Mouse (Mus musculus): ENCODE measurements around the gene Thumpd3.

Gene Thumpd3

DNA sequence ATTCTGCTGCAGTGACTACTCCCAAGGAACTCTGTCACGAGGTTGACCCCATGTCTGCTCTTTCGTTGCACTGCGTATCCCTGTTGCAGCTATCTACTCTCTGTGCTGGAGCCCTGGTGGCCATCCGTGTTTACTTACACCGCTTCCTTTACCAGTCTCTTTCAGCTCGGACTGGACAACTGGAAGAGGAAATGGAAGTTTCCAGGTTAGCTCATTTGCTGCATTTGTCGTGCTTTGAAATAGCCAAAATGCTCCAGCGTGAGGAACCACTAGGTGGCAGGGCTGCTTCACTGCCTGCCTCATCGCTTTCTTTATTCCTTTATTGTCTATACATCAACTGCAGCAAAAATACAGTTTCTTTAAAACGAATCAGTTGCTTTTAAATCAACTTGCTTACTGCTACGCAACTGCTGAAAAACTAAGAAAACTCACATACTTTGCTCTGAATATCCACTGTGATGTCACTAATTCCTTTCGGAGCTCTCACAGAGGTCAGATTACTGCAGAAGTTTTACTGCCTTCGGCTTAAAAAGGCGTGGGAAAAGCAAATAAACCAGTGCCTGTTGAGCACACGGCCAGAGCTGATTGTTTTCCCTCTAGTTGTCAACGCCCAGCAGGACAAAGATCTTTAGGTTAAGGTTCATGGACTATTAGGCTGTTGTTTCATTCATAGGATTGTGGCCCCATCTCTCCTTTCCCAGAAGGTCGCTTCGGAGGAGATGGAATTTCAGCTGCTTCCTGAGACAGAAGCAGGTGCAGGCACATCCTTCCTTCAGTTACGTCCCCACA is 7.9 kb upstream of the Thumpd3 start:
- peak; percentile 58 to 77 for DNase-seq (ENCODE audit: low spot score in 2 of 2)

DNA sequence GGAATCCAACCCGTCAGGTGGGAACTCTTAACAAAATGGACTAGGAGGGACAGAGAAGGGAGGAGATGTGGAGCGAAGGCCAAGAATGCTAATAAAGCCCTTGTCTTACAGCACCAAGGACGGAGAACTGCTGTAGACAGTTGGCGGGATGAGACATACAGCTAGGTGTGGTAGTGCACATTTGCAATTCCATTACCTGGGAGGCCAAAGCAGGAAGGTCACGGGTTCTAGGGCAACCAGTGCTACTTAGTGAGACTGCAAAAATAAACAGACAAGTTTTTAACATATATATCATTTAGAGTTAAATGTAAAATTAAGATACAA is 7.3 kb upstream of the Thumpd3 start:
- DNase-seq (ENCODE audit: low spot score in 2 of 2) = no peak

DNA sequence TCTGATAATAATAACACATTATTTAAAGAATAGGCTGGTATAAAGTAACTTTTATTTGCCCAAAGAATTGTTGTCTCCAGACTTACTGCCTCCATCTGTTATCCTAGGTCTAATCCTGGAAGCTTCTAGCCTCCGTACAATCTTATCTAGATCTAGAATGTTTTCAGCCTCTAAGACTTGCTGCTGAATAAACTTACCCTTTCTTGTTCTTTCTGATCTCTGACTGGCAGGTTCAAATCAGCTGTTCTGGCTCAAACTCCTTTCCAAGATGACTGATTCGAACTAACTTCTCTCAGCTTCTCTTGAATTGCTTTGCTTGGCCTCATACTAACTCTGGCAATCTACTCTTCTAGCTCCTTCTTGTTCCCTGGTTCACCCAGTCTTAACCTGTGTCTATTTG is 5.7 kb upstream of the Thumpd3 start:
- DNase-seq (ENCODE audit: low spot score in 2 of 2) = no peak

DNA sequence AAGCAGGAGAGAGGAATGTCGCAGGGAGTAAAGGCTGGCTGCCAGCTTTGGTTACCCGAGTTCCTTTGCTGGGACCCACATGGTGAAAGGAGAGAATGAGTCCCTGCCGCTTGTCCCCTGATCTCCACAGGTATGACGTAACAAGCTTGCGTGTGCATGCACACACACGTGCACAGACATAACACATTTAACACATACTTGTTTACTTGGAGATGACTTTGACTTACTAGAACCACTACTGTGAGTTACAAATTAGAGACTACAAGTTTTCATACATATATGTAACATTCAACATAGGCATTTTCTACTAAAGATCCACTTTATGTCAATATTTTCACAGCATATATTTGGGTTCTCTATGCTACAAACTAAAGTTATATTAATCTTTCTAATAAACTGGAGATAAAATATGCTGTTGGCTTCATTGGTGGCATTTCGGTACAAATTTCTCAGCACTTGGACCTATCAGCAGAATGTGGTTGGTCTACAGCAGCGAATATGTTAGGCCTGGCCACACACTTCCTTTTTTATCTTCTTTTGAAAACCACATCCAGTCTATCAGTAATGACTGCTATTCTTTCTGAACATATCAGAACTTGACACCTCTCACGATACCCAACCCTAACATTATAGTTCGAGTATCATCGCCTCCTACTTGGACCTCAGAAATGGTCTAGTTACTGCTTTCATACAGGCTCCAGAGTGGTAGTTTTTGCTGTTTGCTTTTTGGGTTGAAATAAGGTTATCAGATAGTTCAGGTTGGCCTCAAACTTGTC is 4.6 kb upstream of the Thumpd3 start:
- no peak for DNase-seq (ENCODE audit: low spot score in 2 of 2)

DNA sequence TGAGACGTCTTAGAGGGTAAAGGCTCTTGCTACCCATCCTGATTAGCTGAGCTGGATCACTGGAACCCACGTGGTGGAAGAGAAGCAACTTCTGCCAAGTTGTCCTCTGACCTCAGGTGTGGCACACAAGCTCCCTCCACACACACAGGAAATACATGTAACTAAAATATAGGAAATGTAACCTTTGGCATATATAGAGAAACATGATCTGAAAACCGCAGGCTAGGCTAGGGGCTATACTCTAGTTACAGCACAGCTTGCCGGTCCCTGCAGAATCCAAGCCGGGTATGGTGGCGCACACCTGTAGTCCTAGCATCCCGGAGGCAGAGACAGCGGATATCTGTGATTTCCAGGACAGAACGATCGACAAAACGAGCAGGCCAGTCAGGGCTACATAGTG is 450 bp upstream of the Thumpd3 start:
- DNase-seq (ENCODE audit: low spot score in 2 of 2) = no peak

DNA sequence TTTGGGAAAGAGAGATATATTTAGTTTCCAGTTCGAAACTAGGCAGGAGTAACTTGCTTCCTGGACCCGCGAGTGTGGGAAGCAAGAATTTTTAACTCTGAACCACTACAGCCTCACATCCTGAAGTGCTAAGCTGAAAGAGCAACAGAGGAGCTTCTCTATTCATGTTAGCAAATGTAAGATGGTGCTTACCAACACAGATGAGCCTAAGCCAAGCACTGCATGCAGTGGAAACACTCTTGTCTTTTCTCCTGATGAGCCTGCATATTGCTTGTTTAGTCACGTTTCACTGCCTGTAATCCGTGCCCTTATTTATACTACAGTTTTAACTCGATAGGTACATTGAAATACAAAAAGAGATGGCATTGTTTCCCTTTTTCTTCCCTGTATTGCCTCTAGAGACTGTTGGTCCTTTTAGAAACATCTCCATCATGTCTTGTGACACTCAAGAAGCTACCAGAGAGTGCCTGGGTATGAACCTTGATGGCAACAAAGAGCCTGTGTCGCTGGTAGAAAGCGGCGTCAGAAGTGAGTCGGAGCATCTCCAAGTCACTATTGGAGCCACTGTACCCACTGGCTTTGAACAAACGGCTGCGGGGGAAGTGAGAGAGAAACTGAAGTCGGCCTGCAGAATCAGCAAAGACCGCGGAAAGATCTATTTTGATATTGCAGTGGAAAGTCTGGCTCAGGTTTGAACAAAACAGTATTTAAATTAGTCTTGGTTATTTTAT is 1.2 kb downstream of the Thumpd3 start:
- peak; percentile 29 to 68 for DNase-seq (ENCODE audit: low spot score in 2 of 2)

DNA sequence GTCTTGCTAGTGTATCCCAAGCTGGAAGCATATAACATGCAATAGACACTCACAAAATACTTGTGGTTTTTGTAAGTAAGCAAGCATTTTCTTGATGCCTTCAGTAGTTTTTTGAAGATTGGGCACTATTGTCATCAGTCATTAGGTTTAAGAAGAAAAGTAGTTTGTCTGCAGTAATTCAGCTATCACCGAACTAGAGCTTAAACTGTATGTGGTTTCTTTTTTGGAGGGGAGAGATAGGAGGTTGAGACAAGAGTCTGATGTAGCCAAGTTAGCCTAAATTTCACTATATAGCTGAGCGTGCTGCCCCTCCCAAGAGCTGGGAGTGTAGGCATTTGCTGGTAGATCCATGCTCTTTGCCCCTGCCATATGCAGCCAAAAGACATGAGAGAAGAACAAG is 2.3 kb downstream of the Thumpd3 start:
- no peak for DNase-seq (ENCODE audit: low spot score in 2 of 2)

DNA sequence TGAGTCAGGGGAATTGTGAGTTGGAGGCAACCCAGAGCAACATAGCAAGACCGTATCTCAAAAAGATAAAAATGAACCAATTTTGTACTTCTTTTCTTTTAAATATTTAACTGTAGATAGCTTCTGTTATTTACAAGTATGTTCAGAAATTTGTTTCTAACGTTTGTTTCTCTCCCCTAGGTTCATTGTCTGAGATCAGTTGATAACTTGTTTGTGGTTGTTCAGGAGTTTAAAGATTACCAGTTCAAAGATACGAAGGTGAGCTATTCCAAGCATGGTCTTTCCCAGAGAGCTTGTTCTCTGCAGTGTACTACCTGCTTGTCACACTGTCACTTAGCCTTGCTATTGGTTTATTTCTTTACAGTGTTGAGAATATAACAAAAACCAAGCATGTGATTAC is 3.1 kb downstream of the Thumpd3 start:
- DNase-seq (ENCODE audit: low spot score in 2 of 2) = no peak

DNA sequence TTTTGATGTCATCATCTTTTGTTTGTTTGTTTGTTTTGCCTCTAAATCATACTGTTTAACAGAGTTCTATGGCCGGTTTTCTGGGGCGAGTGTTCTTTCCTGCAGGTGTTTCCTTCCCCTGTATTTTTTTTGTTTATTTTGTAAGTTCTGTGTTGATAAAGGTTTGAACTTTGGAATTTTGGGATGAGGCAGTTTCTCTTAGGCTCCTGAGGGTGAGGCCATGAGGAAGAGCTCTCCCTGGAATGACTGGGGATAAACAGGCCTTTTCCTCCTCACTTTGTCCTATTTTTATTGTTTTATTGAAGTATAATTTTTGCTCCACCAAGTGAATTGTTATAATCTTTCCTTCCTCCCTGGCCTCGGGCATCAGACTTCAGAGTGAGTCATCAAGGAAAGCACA is 6.9 kb downstream of the Thumpd3 start:
- DNase-seq (ENCODE audit: low spot score in 2 of 2) = no peak

DNA sequence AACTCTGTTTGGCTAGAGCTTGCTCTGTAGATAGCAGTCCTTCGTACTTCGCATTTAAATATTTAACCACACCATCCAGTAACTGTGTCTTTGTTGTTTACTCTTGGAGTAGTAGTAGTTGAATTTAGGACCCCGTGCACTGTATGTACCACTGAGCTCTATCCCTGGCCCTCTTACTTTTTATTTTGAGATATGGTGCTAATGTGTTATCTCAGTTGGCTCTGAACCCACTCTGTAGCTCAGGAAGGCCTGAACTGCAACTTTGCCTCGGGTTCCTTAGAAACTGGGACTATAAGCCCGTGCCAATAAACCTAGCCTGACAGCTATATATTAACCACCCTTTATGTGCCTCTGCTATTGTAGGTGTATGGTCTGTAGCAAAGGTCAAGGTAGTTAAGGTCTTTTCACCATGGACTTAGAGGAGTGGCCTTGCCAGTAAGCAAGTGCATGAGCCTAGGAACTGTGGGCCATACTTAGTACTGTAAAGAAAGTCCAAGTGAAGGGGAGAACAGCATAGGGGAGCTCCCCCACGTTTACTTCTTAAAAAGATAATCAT is 8.6 kb downstream of the Thumpd3 start:
- no peak for DNase-seq (ENCODE audit: low spot score in 2 of 2)

DNA sequence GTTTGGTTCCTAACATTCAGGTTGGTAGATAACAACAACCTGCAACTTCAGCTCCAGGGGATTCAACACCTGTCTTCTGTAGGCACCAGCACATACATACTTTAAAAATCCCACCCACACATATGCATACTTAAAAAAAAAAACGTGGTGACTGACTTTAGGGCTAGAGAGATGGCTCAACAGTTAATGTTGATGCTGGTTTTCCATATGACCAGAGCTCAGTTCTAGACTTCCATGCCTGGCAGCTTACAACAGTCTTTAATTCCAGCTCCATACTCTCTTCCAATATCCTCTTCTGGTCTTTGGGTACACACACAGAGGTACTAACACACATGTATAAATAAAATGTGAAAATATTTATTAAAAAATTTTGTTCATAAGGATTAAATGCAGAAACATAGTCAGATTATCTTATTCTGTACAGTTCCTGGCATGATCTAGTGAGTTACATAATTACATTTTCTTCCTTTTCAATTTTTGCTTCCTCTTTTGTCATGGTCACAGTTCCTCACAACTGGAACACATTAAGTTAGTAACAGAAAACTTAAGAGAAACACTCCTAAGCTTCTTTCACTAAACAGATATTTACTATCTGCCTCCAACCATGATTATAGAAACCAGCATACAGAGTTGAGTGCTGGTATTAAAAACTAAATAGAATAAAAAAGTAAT is 15.0 kb downstream of the Thumpd3 start:
- DNase-seq (ENCODE audit: low spot score in 2 of 2) = no peak

DNA sequence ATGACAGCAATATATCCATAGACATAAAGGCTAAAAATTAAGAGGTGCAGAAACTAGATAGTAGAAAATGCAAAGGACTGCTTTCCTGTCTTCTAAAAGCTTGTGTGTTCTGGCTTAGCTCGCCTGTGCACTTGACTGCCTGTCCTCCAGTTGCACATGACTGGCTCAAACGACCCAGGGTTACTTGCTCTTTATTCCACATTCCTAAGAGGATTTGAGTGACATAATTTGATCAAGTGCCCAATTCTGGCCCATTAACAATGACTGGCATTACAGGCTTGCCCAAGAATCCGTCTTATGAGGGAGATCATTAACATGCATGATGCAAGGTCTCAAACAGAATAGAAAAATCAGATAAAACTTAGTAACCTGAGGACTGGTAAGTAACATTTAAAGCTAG is 16.2 kb downstream of the Thumpd3 start:
- no peak for DNase-seq (ENCODE audit: low spot score in 2 of 2)

DNA sequence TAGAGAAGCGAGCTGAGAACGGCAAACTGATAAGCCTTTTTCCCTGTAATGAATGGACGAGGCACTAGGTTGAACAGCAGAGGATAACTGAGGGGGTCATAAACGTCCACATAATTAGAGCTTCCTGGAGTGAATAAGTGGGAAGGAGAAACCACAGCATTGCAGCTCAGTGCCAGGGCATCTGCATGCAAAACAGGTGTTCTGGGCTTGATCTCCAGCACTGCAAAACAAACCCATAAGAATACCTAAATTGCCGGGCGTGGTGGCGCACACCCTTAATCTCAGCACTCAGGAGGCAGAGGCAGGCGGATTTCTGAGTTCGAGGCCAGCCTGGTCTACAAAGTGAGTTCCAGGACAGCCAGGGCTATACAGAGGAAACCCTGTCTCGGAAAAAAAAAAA is 17.3 kb downstream of the Thumpd3 start:
- no peak for DNase-seq (ENCODE audit: low spot score in 2 of 2)

DNA sequence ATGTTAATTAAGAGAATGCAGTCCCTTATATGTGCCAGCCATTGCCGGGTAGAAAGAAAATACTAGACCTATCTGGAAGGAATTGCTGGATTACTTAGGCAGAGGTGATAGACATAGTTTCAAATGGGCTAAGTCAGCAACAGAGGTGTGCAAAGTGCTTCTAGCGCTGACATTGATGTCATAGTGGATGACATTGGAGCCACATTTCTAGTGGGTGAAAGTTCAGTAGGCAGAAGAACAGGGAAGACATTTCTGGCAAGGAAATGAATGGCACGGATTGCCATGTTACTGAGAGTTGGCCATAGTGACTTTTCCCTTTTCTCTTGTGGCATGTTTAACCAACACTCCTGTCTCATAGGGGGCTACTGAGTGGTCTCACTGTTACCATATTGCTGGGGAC is 19.2 kb downstream of the Thumpd3 start:
- no peak for DNase-seq (ENCODE audit: low spot score in 2 of 2)

DNA sequence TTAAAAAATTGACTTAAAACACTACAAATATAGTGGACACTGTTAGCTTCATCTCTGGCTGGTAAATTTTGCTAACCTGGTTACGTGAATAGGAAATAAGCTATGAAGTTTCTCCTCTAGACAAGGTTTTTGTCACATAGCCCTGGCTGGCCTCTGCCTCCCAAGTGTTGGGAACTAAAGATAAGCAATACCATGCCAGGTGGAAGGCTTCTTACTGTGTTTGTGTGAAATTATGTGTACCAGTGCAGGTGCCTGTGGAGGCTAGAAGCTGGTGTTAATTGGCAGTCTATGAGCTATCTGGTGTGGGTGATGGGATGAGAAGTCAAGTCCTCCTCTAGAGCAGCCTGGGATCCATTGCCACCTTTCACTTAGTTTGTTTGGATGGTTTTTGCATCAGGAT is 23.1 kb downstream of the Thumpd3 start:
- DNase-seq (ENCODE audit: low spot score in 2 of 2) = no peak

DNA sequence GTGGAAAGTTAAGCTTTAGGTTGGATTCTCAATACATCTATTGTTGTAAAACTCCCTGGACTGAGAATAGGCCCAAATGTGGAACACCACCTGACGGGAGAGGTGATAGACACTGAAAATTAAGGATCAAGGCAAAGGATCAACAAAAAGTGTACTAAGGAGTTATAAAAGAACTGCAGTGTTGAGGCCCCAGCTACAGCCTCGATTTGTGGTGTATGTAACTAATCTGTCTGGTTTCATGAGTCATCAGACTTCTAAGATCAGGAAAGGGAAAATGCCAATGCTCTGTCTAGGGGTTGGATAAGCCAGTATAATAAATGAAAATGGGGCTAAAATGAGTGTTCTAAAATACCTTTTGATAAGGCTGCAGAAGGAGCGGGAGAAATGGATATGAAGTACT is 29.2 kb downstream of the Thumpd3 start:
- no peak for DNase-seq (ENCODE audit: low spot score in 2 of 2)

DNA sequence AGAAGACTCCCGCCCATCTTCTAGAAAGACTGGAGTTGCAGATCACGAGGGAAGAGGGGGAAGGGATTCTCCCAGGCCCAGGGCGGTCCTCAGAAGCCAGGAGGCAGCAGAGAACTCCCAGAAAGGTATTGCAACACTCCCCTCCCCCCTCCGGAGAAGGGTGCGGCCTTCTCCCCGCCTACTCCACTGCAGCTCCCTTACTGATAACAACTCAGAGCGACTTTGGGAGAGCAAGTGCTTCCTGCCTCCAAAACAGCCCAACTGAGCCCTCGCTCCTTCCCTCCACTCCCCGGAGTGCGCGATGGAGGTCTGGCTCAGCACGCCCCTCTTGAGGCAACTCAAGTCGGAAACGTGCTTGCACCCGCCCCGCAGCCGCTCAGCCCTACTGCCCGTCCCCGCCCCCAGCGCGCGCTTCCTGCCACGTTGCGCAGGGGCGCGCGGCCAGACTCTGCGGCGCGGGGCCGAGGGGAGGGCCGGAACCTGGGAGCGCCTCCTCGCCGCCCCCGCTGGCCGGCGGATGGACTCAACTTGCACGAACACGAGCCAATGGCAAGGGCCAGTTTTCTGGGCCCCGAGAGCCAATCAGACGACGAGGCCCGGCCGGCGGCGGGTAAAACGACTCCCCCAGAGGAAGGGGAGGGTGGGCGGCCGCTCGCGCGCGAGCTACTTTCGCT is 30.1 kb downstream of the Thumpd3 start:
- peak; percentile 89 to 94 for DNase-seq (ENCODE audit: low spot score in 2 of 2)

DNA sequence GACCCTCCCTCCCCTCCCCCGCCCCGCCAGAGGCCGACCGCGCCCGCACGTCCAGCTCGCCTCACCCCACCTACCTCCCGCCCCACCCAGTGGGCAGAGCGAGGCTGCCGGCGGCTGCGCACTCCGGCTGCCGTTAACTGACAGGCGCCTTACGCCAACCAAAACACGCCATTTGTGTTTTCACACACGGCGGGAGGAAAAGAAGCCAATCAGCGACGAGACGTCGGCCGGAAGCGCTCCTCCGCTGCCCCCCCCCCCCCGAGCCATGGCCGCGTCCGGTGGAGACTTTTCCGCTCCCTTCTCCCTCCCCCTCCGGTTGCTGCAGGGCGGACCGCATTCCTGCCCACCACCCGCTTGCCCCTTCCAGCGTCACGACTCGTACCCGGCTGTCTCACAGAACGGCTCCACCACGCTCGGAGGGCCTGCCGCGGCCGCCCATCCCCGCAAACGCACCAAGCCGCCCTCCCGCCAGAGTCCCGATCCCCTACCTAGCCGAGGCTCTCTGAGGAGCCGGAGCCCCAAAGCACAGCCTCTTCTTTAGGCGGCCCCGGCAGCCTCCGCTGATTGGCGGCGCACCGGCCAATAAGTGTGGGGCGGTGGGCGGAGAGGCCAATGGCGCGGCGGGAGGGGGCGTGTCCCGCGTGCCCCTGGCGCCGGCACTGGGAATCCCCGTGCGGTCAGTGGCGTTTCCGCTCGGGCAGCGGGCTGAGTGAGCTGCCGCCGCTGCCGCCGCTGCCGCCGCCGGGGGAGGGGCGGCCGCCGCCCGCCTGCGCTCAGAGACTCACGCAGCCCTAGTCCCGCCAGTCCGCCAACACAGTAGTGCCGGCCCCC is 30.9 kb downstream of the Thumpd3 start, which contains the start of gene Setd5:
Setd5 (plus strand) TSS at position 680 of the 831 bp plus-strand sequence.
- DNase-seq (ENCODE audit: low spot score in 2 of 2) = peak; percentile 99 to 100

DNA sequence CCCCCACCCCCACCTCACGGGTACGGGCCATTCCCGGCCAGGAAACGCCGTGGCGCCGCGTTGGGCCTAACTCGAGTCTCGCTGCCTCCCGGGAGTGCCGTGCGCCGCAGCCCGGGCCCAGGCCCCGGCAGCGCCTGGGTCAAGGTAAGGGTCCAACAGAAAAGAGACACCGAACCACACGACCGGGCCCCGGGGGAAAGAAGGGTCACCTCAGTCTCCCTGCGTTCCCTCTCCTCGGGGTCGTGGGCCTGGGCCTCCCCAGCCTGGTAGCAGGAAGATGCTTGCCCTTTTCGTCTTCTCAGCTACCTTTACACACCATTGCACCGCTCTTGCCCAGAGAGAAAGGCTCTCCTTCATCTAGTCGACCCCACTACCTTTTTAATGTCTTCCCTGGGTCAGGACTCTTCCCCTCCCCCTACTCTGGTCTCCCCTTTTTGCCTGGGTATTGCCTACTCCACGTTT is 31.6 kb downstream of the Thumpd3 start:
- no peak for DNase-seq (ENCODE audit: low spot score in 2 of 2)

DNA sequence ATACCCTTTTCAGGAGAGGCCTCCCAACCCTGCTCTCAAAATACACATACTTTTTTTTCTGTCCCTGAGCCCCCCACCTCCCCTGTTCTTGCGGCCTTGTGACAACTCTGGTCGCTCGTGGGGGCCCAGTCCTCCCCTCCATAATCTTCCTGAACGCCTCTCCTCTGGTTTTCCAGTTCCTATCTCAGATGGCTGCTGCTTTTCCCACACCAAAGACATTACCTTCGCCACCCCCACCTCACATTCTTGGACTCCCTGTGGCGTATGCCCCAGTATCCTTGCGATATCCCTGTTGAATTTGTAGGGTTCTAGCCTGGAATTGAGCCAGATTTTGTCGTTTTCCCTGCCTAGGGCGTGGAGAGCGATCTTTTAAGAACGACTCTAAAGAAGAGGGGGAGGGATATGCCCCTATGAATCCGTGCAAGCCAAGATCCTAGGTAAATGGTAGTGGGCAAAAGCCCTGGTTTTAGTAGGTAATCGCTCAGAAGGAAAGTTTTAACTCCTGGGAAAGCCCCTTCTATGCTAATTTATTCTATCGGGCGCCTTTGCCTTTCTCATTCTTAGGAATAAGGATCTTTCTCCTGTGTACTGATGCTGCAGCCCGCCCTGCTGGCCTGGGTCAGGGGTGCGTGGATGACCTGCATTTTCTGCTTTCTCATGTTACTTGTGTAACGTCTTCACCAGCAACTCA is 32.2 kb downstream of the Thumpd3 start:
- peak; percentile 31 to 72 for DNase-seq (ENCODE audit: low spot score in 2 of 2)
